Mouse (Mus musculus): ENCODE results near the gene Clns1a. TPM values are rescaled to one million over a fixed set of nuclear protein-coding genes. Genes with fewer than 3 reads are reported as not detected.

The Clns1a gene
- 42.9 TPM for polyA plus RNA-seq (2014; fragmentation: Illumina TruSeq; extraction: RNeasy Lipid Tissue Mini Kit (QIAGEN cat#74804); ENCODE audit: low read depth, low replicate concordance)

GRCm38 (mm10) chr7:97696506-97697254 lies at the start of gene Clns1a:
Gene Clns1a, plus strand, starts transcription at chr7:97696634.

DNA sequence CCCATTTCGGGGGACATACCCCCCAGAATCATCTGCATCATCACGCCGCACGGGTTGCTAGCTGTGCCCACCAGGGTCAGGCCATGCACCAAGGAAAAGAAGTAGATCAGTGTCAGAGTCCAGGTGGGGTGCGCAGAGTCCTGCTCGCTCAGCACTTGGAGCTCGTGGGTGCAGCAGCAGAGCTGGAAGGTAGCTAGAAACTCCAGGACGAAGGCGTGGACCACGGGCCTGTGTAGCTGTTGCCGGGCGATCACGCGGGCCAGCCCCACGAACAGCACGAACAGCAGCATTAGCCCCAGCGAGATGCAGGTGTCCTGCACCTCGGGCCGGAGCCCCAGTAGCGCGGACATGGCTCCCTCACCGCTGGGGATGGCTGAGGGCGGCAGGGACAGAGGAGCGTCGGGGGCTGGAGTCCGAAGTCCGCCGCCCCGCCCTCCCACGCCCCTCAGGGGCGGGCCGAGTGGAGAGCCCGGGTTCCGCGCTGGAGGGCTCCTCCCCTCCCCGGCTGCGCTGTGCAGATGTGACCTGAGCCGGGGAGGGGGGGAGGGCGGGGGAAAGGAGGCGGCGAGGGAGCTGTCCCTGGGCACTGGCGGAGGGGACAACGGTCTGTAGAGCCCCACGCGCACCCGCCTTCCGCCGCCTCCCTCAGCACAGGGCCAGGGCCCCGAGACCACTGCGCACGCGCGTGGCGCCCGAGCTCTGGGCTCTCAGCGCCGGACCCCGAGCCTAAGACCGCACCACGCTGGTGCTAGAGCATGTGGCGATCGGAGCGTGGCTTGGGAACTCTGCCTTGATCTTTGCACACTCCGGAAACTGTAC lies 41.4 kb downstream of the Clns1a start, which contains the start of gene Aqp11:
TSS of gene Aqp11 (minus strand) at position 652 of the 819 bp plus-strand sequence.

Other genes with a start within 250 kb of the Clns1a start
- 8.7 TPM for gene Kctd14, start 245.3 kb upstream of the Clns1a start, polyA plus RNA-seq (2014; fragmentation: Illumina TruSeq; extraction: RNeasy Lipid Tissue Mini Kit (QIAGEN cat#74804); ENCODE audit: low read depth, low replicate concordance)
- gene Ints4, start 215.7 kb upstream of the Clns1a start, polyA plus RNA-seq (2014; fragmentation: Illumina TruSeq; extraction: RNeasy Lipid Tissue Mini Kit (QIAGEN cat#74804); ENCODE audit: low read depth, low replicate concordance) = 49.0 TPM
- 73.6 TPM for gene Aamdc, start 117.1 kb upstream of the Clns1a start, polyA plus RNA-seq (2014; fragmentation: Illumina TruSeq; extraction: RNeasy Lipid Tissue Mini Kit (QIAGEN cat#74804); ENCODE audit: low read depth, low replicate concordance)
- 10.2 TPM for gene Rsf1, start 116.7 kb upstream of the Clns1a start, polyA plus RNA-seq (2014; fragmentation: Illumina TruSeq; extraction: RNeasy Lipid Tissue Mini Kit (QIAGEN cat#74804); ENCODE audit: low read depth, low replicate concordance)
- 15.7 TPM for gene Aqp11, start 41.7 kb downstream of the Clns1a start, polyA plus RNA-seq (2014; fragmentation: Illumina TruSeq; extraction: RNeasy Lipid Tissue Mini Kit (QIAGEN cat#74804); ENCODE audit: low read depth, low replicate concordance)
- gene Pak1, start 91.9 kb downstream of the Clns1a start, polyA plus RNA-seq (2014; fragmentation: Illumina TruSeq; extraction: RNeasy Lipid Tissue Mini Kit (QIAGEN cat#74804); ENCODE audit: low read depth, low replicate concordance) = 11.0 TPM
- gene Gdpd4, start 223.3 kb downstream of the Clns1a start, polyA plus RNA-seq (2014; fragmentation: Illumina TruSeq; extraction: RNeasy Lipid Tissue Mini Kit (QIAGEN cat#74804); ENCODE audit: low read depth, low replicate concordance) = 0.41 TPM

Measured in adipose tissue, adult 10 weeks (tissue).